In genomic region chr19:29596985-29597384, GRCm38 (mm10) we compare ENCODE assay signal across 9 mouse cellular contexts. TPM values are rescaled to one million over a fixed set of nuclear protein-coding genes. Genes with fewer than 3 reads are reported as not detected.
DNase-seq lines count a peak whose midpoint lies in the region; TF ChIP-seq lines count a peak whose summit lies in the region.
"Had no signal": no experiment of that assay in that cellular context is flagged by ENCODE, and none has a peak within 500 bp of the region (broad histone marks: within the 10 kb centered on the region; RNA-seq: fewer than 3 reads in every experiment).

No protein-coding gene starts in this region.

- intact Hi-C loops in gastrocnemius, adult 2 months (cut with DNase I), result no loop called here

- no peak overlapping the region for H3K27ac ChIP-seq in gastrocnemius, adult 2 months

- peak; percentile 51 for TF ChIP-seq CTCF in gastrocnemius, adult 2 months (IDR thresholded peaks at IDR 0.05)

- H3K4me3 ChIP-seq in gastrocnemius, adult 2 months, result no peak overlapping the region

- peak; percentile 24 for DNase-seq in gastrocnemius, adult 2 months
- DNase-seq in gastrocnemius, postnatal 4 days (ENCODE audit: low spot score in 2 of 2), result no peak
- peak; percentile 24 for DNase-seq in 416B (ENCODE audit: low read depth)
- DNase-seq in WW6 (ENCODE audit: low read depth, low spot score), result peak; percentile 13
- DNase-seq in lung, postnatal 36 days, result peak; percentile 12
- DNase-seq in urinary bladder, adult 18-20 months (ENCODE audit: low spot score in 2 of 2), result no peak
- no peak for DNase-seq in frontal cortex, postnatal 36 days (ENCODE audit: low spot score in 2 of 2)
- DNase-seq in retina, postnatal 1 day, result no peak
- DNase-seq: kidney, postnatal 14 days had no signal

RNA-seq across cellular contexts. Expression of gene Ermp1, which starts 51.2 kb away (rescaled TPM):
- 1 to 10 TPM; 7.2 to 7.9 TPM for total RNA-seq in gastrocnemius, adult 2 months (2021)
- 10 to 100 TPM; 11.5 to 13.0 TPM for total RNA-seq in gastrocnemius, postnatal 4 days (2021)

Comparison
In these comparisons a context has a peak if more than half of its experiments do, and no peak if none do; other contexts are left out.
1. DNase-seq: peak in gastrocnemius, adult 2 months (single experiment), 416B (single experiment), WW6 (single experiment) and lung, postnatal 36 days (single experiment); none in gastrocnemius, postnatal 4 days (0 of 2), urinary bladder, adult 18-20 months (0 of 2), frontal cortex, postnatal 36 days (0 of 2) and retina, postnatal 1 day (single experiment).